Comparison of ENCODE assay signal across 8 mouse cellular contexts in genomic region chr1:95666541-95667320, GRCm38 (mm10). TPM values are rescaled to one million over a fixed set of nuclear protein-coding genes. Genes with fewer than 3 reads are reported as not detected.
A peak's percentile ranks its signal among the peaks of the same experiment; 100 is the strongest.
DNase-seq lines count a peak whose midpoint lies in the region; ATAC-seq and TF ChIP-seq lines count a peak whose summit lies in the region.

No protein-coding gene starts in this region.

- no peak overlapping the region for H3K27ac ChIP-seq in kidney, postnatal 0 days
- no peak overlapping the region for H3K27ac ChIP-seq in ES-E14 (ENCODE audit: insufficient read depth, low read depth, low read length, poor library complexity, severe bottlenecking)
- H3K27ac ChIP-seq in intestine, embryonic 16.5 days (ENCODE audit: low read length): no peak overlapping the region

- no peaks in the 10 kb centered on the region for H3K36me3 ChIP-seq in kidney, postnatal 0 days (ENCODE audit: insufficient read depth, low read length)
- H3K36me3 ChIP-seq in ES-E14 (ENCODE audit: control insufficient read depth, insufficient read depth, low read length, poor library complexity, severe bottlenecking): no peaks in the 10 kb centered on the region
- H3K36me3 ChIP-seq in intestine, embryonic 16.5 days (ENCODE audit: control insufficient read depth, insufficient read depth, low read length): no peaks in the 10 kb centered on the region

- peaks cover 7% of the 10 kb centered on the region for H3K27me3 ChIP-seq in kidney, postnatal 0 days (ENCODE audit: insufficient read depth, low read length)
- H3K27me3 ChIP-seq in intestine, embryonic 16.5 days (replicated peaks; ENCODE audit: control insufficient read depth, insufficient read depth, low read length): peaks cover 7% of the 10 kb centered on the region; the same call in 1 of the 2 replicates

- TF ChIP-seq CTCF in kidney, postnatal 0 days (IDR thresholded peaks at IDR 0.05; ENCODE audit: low read depth): no peak

- peak overlapping the region; percentile 96 for H3K4me2 ChIP-seq in kidney, postnatal 0 days (ENCODE audit: low read length)
- H3K4me2 ChIP-seq in intestine, embryonic 16.5 days (ENCODE audit: low read depth, low read length): peak overlapping the region; percentile 99

- H3K4me1 ChIP-seq in kidney, postnatal 0 days (replicated peaks; ENCODE audit: insufficient read depth, low read length): peaks cover 12% of the 10 kb centered on the region; the same call in 1 of the 2 replicates
- H3K4me1 ChIP-seq in ES-E14 (ENCODE audit: control insufficient read depth in 2 of 2, insufficient read depth in 2 of 2, low read length in 2 of 2, poor library complexity in 1 of 2): peaks cover 2 to 5% of the 10 kb centered on the region in 2 experiments; a peak in 1 of 4 replicates
- peaks cover 3% of the 10 kb centered on the region; the same call in 1 of the 2 replicates for H3K4me1 ChIP-seq in intestine, embryonic 16.5 days (ENCODE audit: control insufficient read depth, insufficient read depth, low read length)

- WGBS in kidney, postnatal 0 days: under 1% methylated on average over 14 of the region's 14 CpGs
- 1% methylated on average over 14 of the region's 14 CpGs for WGBS in intestine, embryonic 16.5 days

- DNase-seq in kidney, postnatal 0 days (ENCODE audit: low spot score): no peak
- no peak for DNase-seq in kidney, adult 18-20 months
- DNase-seq in ES-E14 (ENCODE audit: low read depth, low spot score): no peak
- DNase-seq in naive thymus-derived CD4-positive, alpha-beta T cell, adult 2 months (ENCODE audit: low read depth): peak; percentile 70
- no peak for DNase-seq in adrenal gland, adult (ENCODE audit: inconsistent age in 2 of 2, low spot score in 1 of 2)

- ATAC-seq in kidney, postnatal 0 days (replicated peaks; ENCODE audit: low FRiP score, low read depth): no peak
- ATAC-seq in erythroblast, adult 5-6 weeks (replicated peaks; ENCODE audit: low FRiP score, poor library complexity, severe bottlenecking): 0 out of 2 replicates have a peak, but pooled peaks have one; percentile 15
- ATAC-seq in intestine, embryonic 16.5 days: 0 out of 2 replicates have a peak, but pooled peaks have one; percentile 3
- no peak for ATAC-seq in cerebellum, adult (ENCODE audit: insufficient number of reproducible peaks, low FRiP score, low TSS enrichment)

- H3K9me3 ChIP-seq in kidney, postnatal 0 days (replicated peaks; ENCODE audit: low read length): no peaks in the 10 kb centered on the region
- no peaks in the 10 kb centered on the region for H3K9me3 ChIP-seq in ES-E14 (ENCODE audit: control insufficient read depth, insufficient read depth, low read depth, low read length)
- no peaks in the 10 kb centered on the region for H3K9me3 ChIP-seq in intestine, embryonic 16.5 days (ENCODE audit: control insufficient read depth, low read length)

- in situ Hi-C loops in ES-E14 (cut with MboI; ENCODE audit: low sequenced_read_pairs in 2 of 2, unreplicated experiment in 2 of 2): no loop called here

- H3K4me3 ChIP-seq in kidney, postnatal 0 days (replicated peaks; ENCODE audit: low read depth, low read length): peak overlapping the region; percentile 57
- peak overlapping the region; percentile 49 to 64 for H3K4me3 ChIP-seq in ES-E14 (ENCODE audit: insufficient read depth in 1 of 2, low read depth in 1 of 2, low read length in 2 of 2, poor library complexity in 1 of 2, severe bottlenecking in 1 of 2)
- H3K4me3 ChIP-seq in intestine, embryonic 16.5 days (ENCODE audit: low read length): peak overlapping the region; percentile 64

- 0 out of 2 replicates have a peak overlapping the region, but pooled peaks have one; percentile 19 for H3K9ac ChIP-seq in kidney, postnatal 0 days (ENCODE audit: low read depth, low read length)
- peak overlapping the region; percentile 21; the same call in 1 of the 2 replicates for H3K9ac ChIP-seq in ES-E14 (ENCODE audit: insufficient read depth, low read depth, low read length, poor library complexity, severe bottlenecking)
- peak overlapping the region; percentile 61 for H3K9ac ChIP-seq in intestine, embryonic 16.5 days (ENCODE audit: low read depth, low read length)

TF ChIP-seq in ES-E14, 5 proteins besides CTCF, POLR2A, EP300 and RAD21:
- TF ChIP-seq ZNF384 (IDR thresholded peaks at IDR 0.05; ENCODE audit: low read depth, low read length) (no peak), HCFC1 (IDR thresholded peaks at IDR 0.05; ENCODE audit: borderline replicate concordance, insufficient read depth, low read length) (no peak), CHD2 (IDR thresholded peaks at IDR 0.05; ENCODE audit: low read depth, low read length) (no peak), ZC3H11A (IDR thresholded peaks at IDR 0.05; ENCODE audit: borderline replicate concordance, low read depth, low read length) (no peak)

RNA-seq across cellular contexts. Expression of gene St8sia4, which starts 0.6 kb away (rescaled TPM):
- polyA plus RNA-seq in kidney, postnatal 0 days (2015; fragmentation: Nextera tagmentation; extraction: Ambion mirVana): 1.5 and 1.6 TPM in 2 replicates
- total RNA-seq in ES-E14 (2012; rRNA removed): 0.26 and 0.71 TPM in 2 replicates
- total RNA-seq in erythroblast, adult 5-6 weeks (2015; ENCODE audit: low replicate concordance): 16.1 and 17.9 TPM in 2 replicates
- total RNA-seq in erythroblast, adult 5-6 weeks (2017; ENCODE audit: low replicate concordance): 14.2 and 17.8 TPM in 2 replicates
- 2.3 and 3.0 TPM in 2 replicates for polyA plus RNA-seq in intestine, embryonic 16.5 days (2015; fragmentation: Nextera tagmentation; extraction: Ambion mirVana)

Comparison
In these comparisons a context has a peak if more than half of its experiments do, and no peak if none do; other contexts are left out.
1. ATAC-seq: peak in erythroblast, adult 5-6 weeks (single experiment) and intestine, embryonic 16.5 days (single experiment); none in kidney, postnatal 0 days (single experiment) and cerebellum, adult (single experiment).
2. Peak in every context shown above with its lines, with median percentiles within 50 percentile points of each other: H3K4me3 ChIP-seq and H3K9ac ChIP-seq.